Mouse (Mus musculus): Measurements from ENCODE around the gene Clpx.

The Clpx gene

GRCm38 (mm10) chr9:65346476-65347111, 52.5 kb downstream of the Clpx start:
- peak; percentile 22 for DNase-seq (ENCODE audit: low read depth)

GRCm38 (mm10) chr9:65347112-65347850, 53.2 kb downstream of the Clpx start:
- DNase-seq (ENCODE audit: low read depth), result peak; percentile 40

GRCm38 (mm10) chr9:65353251-65353650, 59.2 kb downstream of the Clpx start:
- DNase-seq (ENCODE audit: low read depth), result no peak

- no peak for DNase-seq (ENCODE audit: low read depth)
Measured at GRCm38 (mm10) chr9:65356561-65356960, 62.5 kb downstream of the Clpx start.

- DNase-seq (ENCODE audit: low read depth), result no peak
Measured at GRCm38 (mm10) chr9:65356971-65357370, 62.9 kb downstream of the Clpx start.

- DNase-seq (ENCODE audit: low read depth), result peak; percentile 43
Measured at GRCm38 (mm10) chr9:65358956-65359480, 65.0 kb downstream of the Clpx start.

GRCm38 (mm10) chr9:65360641-65361448, 66.8 kb downstream of the Clpx start, which contains the start of gene Ubap1l:
Gene Ubap1l, plus strand, starts transcription at chr9:65361041.
- DNase-seq (ENCODE audit: low read depth), result no peak

GRCm38 (mm10) chr9:65363684-65364083, 69.6 kb downstream of the Clpx start:
- DNase-seq (ENCODE audit: low read depth), result no peak

- no peak for DNase-seq (ENCODE audit: low read depth)
Measured at GRCm38 (mm10) chr9:65365721-65366120, 71.7 kb downstream of the Clpx start.

- DNase-seq (ENCODE audit: low read depth), result no peak
Measured at GRCm38 (mm10) chr9:65371756-65372155, 77.7 kb downstream of the Clpx start.

GRCm38 (mm10) chr9:65372449-65372848, 78.4 kb downstream of the Clpx start:
- DNase-seq (ENCODE audit: low read depth), result no peak

GRCm38 (mm10) chr9:65374468-65375162, 80.6 kb downstream of the Clpx start:
- DNase-seq (ENCODE audit: low read depth), result no peak

- DNase-seq (ENCODE audit: low read depth), result no peak
Measured at GRCm38 (mm10) chr9:65375163-65375934, 81.3 kb downstream of the Clpx start.

Data from c-Kit-positive CD71-positive TER-119-negative erythroid progenitor cells, embryonic 14.5 days (primary cell).